Mouse (Mus musculus): Measurements from ENCODE around the gene Slc26a6. TPM values are rescaled to one million over a fixed set of nuclear protein-coding genes. Genes with fewer than 3 reads are reported as not detected.
A peak's percentile ranks its signal among the peaks of the same experiment; 100 is the strongest.

The Slc26a6 gene
- polyA plus RNA-seq, 1 experiment from 2014 or later = 15.5 TPM

DNA sequence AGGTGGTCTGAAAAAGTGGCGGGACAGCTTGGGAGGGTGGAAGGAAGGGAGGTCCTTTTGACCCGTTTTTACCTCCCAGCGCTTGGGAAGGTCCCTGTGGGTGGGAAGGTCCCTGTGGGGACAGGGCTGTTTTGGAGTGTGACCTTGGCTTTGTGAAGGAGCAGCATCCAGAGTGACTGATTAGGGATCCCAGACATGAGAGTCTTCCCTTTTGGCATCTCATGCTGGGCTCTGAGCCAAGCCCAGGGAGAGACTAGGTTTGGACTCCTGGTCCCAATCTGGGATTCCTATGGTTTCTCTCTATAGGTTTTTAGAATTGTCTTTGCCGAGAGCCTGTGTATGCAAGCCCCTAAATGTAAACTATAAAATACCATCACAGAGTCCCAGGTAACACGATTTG is 42.6 kb upstream of the Slc26a6 start:
- no peak overlapping the region for H3K4me3 ChIP-seq (ENCODE audit: low read depth, low read length)
- H3K27me3 ChIP-seq (ENCODE audit: control insufficient read depth, insufficient read depth, low read length) = no peaks in the 10 kb centered on the region
- H3K9me3 ChIP-seq (replicated peaks; ENCODE audit: control insufficient read depth, low read length) = no peaks in the 10 kb centered on the region
- peaks cover 4% of the 10 kb centered on the region; the same call in 1 of the 2 replicates for H3K4me1 ChIP-seq (ENCODE audit: control insufficient read depth, insufficient read depth, low read length)
- no peaks in the 10 kb centered on the region; the same call in 1 of the 2 replicates for H3K36me3 ChIP-seq (replicated peaks; ENCODE audit: control insufficient read depth, insufficient read depth, low read depth, low read length)
- no peak overlapping the region for H3K9ac ChIP-seq (replicated peaks; ENCODE audit: low read length)
- DNase-seq (ENCODE audit: low spot score) (no peak), ATAC-seq (replicated peaks; ENCODE audit: insufficient number of reproducible peaks, low FRiP score, low TSS enrichment, low read depth) (no peak)
- H3K4me2 ChIP-seq (ENCODE audit: low read depth, low read length) = no peak overlapping the region
- H3K27ac ChIP-seq (replicated peaks; ENCODE audit: low read depth, low read length) = no peak overlapping the region
- WGBS = 86% methylated on average over 5 of the region's 5 CpGs

DNA sequence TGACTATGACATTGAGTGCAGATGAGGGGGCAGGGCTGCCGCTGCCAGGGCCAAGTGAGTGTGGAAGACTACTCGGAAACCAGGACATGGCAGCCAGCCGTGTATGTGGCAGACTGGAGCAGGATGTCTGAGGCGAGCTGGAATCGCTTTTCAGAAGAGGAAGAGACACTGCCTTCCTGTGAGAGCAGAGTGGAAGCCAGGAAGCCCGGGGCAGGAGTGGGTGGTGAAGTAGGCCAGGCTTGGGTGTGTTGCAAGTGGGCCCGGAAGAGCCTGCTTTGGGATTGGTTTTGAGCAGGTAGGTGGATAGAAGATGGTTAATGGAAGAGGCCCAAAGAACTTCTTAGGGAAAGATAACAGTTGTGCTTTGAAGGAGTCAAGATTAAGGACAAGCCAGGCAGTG is 37.5 kb upstream of the Slc26a6 start:
- Histone ChIP-seq H3K4me2 (ENCODE audit: low read depth, low read length) (no peak overlapping the region), H3K4me3 (ENCODE audit: low read depth, low read length) (no peak overlapping the region), H3K9ac (replicated peaks; ENCODE audit: low read length) (no peak overlapping the region), H3K4me1 (ENCODE audit: control insufficient read depth, insufficient read depth, low read length) (no peaks in the 10 kb centered on the region), H3K9me3 (replicated peaks; ENCODE audit: control insufficient read depth, low read length) (no peaks in the 10 kb centered on the region), H3K27ac (replicated peaks; ENCODE audit: low read depth, low read length) (no peak overlapping the region), H3K27me3 (ENCODE audit: control insufficient read depth, insufficient read depth, low read length) (no peaks in the 10 kb centered on the region), H3K36me3 (replicated peaks; ENCODE audit: control insufficient read depth, insufficient read depth, low read depth, low read length) (no peaks in the 10 kb centered on the region; the same call in 1 of the 2 replicates)
- DNase-seq (ENCODE audit: low spot score) (no peak), ATAC-seq (replicated peaks; ENCODE audit: insufficient number of reproducible peaks, low FRiP score, low TSS enrichment, low read depth) (no peak)
- 91% methylated on average over 7 of the region's 7 CpGs for WGBS

DNA sequence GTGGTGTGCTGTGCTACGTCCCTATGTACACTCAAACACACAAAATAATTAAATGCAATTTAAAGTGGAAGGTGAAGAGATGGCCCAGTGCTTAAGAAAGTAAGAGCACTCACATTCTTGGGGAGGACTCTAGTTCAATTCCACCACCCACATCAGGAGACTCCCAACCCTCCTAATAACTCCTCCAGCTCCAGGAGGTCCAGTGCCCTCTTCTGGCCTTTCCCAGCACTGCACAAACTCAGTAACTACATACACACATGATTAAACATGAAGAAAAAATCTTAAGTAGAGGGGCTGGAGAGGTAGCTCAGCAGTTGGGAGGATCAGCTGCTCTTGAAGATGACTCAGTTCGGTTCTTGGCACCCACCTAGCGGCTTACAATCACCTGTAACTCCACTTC is 33.6 kb upstream of the Slc26a6 start:
- no peak overlapping the region for H3K4me2 ChIP-seq (ENCODE audit: low read depth, low read length)
- no peak for ATAC-seq (replicated peaks; ENCODE audit: insufficient number of reproducible peaks, low FRiP score, low TSS enrichment, low read depth)
- peak; percentile 62 for DNase-seq (ENCODE audit: low spot score)
- WGBS = 54% methylated on average over 3 of the region's 3 CpGs
- H3K9ac ChIP-seq (replicated peaks; ENCODE audit: low read length) = no peak overlapping the region
- H3K4me1 ChIP-seq (ENCODE audit: control insufficient read depth, insufficient read depth, low read length) = no peaks in the 10 kb centered on the region
- H3K27ac ChIP-seq (replicated peaks; ENCODE audit: low read depth, low read length) = no peak overlapping the region
- H3K9me3 ChIP-seq (replicated peaks; ENCODE audit: control insufficient read depth, low read length) = no peaks in the 10 kb centered on the region
- H3K4me3 ChIP-seq (ENCODE audit: low read depth, low read length) = no peak overlapping the region
- H3K36me3 ChIP-seq (replicated peaks; ENCODE audit: control insufficient read depth, insufficient read depth, low read depth, low read length) = no peaks in the 10 kb centered on the region; the same call in 1 of the 2 replicates
- H3K27me3 ChIP-seq (ENCODE audit: control insufficient read depth, insufficient read depth, low read length) = peaks cover 7% of the 10 kb centered on the region

DNA sequence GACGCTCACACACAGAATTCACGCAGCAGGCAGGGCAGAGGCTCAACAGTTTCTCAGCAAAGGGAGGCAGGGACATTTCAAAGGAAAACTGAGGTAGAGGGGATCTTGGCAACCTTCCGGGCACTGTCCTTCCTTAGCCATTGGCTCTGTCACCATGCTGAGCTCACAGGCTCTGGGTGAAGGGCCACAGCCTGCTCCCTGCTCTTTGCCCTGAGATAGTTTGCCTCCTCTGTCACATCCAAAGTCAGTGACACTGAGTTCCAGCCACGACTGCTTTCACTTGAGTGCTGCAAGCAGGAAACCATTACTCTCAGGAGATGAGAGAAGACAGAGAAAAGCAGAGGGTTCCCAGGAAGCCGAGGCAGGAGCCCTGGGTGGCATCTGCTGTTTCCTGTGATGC is 33.0 kb upstream of the Slc26a6 start:
- Histone ChIP-seq H3K27me3 (ENCODE audit: control insufficient read depth, insufficient read depth, low read length) (peaks cover 13% of the 10 kb centered on the region), H3K4me1 (ENCODE audit: control insufficient read depth, insufficient read depth, low read length) (no peaks in the 10 kb centered on the region), H3K4me3 (ENCODE audit: low read depth, low read length) (no peak overlapping the region), H3K9ac (replicated peaks; ENCODE audit: low read length) (no peak overlapping the region), H3K4me2 (ENCODE audit: low read depth, low read length) (no peak overlapping the region), H3K36me3 (replicated peaks; ENCODE audit: control insufficient read depth, insufficient read depth, low read depth, low read length) (no peaks in the 10 kb centered on the region), H3K27ac (replicated peaks; ENCODE audit: low read depth, low read length) (no peak overlapping the region), H3K9me3 (replicated peaks; ENCODE audit: control insufficient read depth, low read length) (no peaks in the 10 kb centered on the region)
- no peak for DNase-seq (ENCODE audit: low spot score)
- 62% methylated on average over 5 of the region's 5 CpGs for WGBS
- ATAC-seq (replicated peaks; ENCODE audit: insufficient number of reproducible peaks, low FRiP score, low TSS enrichment, low read depth) = no peak

DNA sequence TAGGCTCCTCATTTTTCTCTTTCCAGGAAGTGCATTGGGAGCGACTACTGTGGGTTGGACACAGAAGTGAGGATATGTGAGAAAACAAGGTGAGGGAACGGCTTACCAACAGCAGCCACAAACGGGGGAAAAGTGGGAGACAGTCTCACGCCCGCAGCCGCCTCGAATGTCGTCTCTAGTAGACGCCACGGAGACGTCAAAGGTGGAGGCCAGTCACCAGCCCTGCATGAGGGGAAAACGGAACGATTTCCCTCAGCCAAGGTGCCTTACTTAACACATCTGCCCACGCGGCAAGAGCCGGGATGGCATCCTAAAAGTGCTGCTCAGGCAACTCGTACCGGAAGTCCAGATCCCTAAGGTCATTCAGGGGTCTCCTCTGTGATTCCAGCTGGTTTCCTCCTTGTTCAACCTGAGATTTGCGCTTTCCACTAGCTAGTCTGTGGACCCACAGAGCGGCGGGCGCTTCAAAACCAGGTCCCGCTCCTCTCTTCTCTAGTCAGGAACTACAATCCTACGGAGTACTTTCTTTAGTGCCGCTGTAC is 28.9 kb upstream of the Slc26a6 start:
- Histone ChIP-seq H3K4me3 (ENCODE audit: low read depth, low read length) (no peak overlapping the region), H3K4me2 (ENCODE audit: low read depth, low read length) (no peak overlapping the region; the same call in 1 of the 2 replicates), H3K27ac (replicated peaks; ENCODE audit: low read depth, low read length) (no peak overlapping the region), H3K9ac (replicated peaks; ENCODE audit: low read length) (no peak overlapping the region), H3K4me1 (ENCODE audit: control insufficient read depth, insufficient read depth, low read length) (no peaks in the 10 kb centered on the region; the same call in 1 of the 2 replicates), H3K36me3 (replicated peaks; ENCODE audit: control insufficient read depth, insufficient read depth, low read depth, low read length) (no peaks in the 10 kb centered on the region), H3K27me3 (ENCODE audit: control insufficient read depth, insufficient read depth, low read length) (peaks cover 49% of the 10 kb centered on the region), H3K9me3 (replicated peaks; ENCODE audit: control insufficient read depth, low read length) (no peaks in the 10 kb centered on the region)
- DNase-seq (ENCODE audit: low spot score) (no peak), ATAC-seq (replicated peaks; ENCODE audit: insufficient number of reproducible peaks, low FRiP score, low TSS enrichment, low read depth) (no peak)
- WGBS = 4% methylated on average over 25 of the region's 25 CpGs

DNA sequence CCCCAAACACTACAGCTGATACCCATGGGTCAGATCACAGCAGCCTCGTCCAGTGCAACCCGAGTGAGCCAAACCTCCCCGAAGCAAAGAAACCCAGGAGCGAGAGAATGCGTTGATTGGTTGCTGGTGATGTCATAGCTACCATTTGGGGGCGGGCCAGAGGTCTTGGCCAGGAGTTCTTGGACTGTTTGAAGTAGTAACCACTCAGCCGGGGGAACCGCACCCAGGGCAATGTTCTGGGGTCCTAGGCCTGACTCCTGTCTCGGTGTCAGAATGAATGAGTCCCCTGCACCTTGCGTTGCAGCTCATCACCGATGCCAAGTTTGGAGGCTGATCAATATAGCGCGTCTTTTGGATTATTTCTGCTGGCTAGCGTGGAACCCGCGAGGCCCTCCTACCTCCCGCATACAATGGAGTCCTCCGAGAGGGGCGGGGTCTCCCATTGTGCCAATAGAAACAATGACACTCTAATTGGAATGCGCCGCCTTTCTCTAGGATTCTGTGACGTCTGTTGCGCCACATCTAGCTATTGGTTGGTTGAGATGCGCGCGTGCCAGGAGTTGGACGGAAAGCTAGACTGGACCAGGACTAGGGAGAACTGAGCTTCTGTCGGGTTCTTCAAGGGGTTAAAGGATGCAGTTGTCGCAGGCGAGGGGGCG is 28.2 kb upstream of the Slc26a6 start:
- Histone ChIP-seq H3K4me1 (ENCODE audit: control insufficient read depth, insufficient read depth, low read length) (no peaks in the 10 kb centered on the region; the same call in 1 of the 2 replicates), H3K4me2 (ENCODE audit: low read depth, low read length) (no peak overlapping the region; the same call in 1 of the 2 replicates), H3K36me3 (replicated peaks; ENCODE audit: control insufficient read depth, insufficient read depth, low read depth, low read length) (no peaks in the 10 kb centered on the region), H3K27me3 (ENCODE audit: control insufficient read depth, insufficient read depth, low read length) (peaks cover 50% of the 10 kb centered on the region), H3K4me3 (ENCODE audit: low read depth, low read length) (no peak overlapping the region), H3K9me3 (replicated peaks; ENCODE audit: control insufficient read depth, low read length) (no peaks in the 10 kb centered on the region), H3K9ac (replicated peaks; ENCODE audit: low read length) (no peak overlapping the region), H3K27ac (replicated peaks; ENCODE audit: low read depth, low read length) (no peak overlapping the region)
- peak; percentile 51; the same call in 1 of the 2 replicates for ATAC-seq (replicated peaks; ENCODE audit: insufficient number of reproducible peaks, low FRiP score, low TSS enrichment, low read depth)
- WGBS = under 1% methylated on average over 31 of the region's 31 CpGs
- peak; percentile 47 for DNase-seq (ENCODE audit: low spot score)

DNA sequence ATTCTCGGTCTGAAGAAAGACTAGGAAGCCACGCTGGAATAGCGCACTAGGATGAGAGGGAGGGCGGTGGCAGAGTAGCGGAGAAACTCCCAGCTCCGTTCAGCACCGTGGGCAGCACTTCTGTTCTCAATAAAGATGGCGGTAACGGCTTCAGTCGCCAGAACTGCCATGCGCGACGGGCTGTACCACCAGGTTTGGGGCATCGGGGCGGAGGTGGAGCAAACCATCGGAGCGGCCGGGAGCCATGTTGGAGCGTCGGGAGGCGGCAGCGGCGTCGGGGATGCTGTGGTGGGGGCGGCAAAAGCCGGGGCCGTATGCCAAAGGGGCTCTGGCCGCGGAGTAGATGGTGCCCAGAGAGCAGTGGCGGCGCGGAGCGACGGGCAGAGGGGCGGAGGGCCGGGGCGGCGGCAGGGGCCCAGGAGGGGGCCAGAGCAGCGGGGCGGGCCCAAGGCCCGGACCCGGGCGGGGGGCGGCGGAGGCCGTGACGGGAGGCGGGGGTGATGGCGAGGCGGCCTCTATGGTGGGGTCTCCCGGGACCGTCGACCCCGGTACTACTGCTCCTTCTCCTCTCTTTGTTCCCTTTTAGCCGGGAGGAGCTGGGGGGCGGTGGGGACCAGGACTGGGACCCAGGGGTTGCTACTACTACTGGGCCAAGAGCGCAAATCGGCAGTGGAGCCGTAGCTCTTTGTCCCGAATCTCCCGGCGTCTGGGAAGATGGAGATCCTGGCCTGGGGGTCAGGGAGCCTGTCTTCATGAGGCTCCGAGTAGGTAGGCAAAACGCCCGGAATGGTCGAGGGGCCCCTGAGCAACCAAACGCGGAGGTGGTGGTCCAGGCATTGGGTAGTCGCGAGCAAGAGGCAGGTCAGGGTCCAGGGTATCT is 27.0 kb upstream of the Slc26a6 start, which contains the start of gene Celsr3:
Celsr3 (plus strand) TSS at position 501 of the 880 bp plus-strand sequence.
- Histone ChIP-seq H3K9me3 (replicated peaks; ENCODE audit: control insufficient read depth, low read length) (no peaks in the 10 kb centered on the region), H3K27ac (replicated peaks; ENCODE audit: low read depth, low read length) (no peak within 1 kb of the TSS), H3K9ac (replicated peaks; ENCODE audit: low read length) (no peak within 1 kb of the TSS), H3K4me3 (ENCODE audit: low read depth, low read length) (peak within 1 kb of the TSS; percentile 41), H3K36me3 (replicated peaks; ENCODE audit: control insufficient read depth, insufficient read depth, low read depth, low read length) (no peaks in the 10 kb centered on the region), H3K4me2 (ENCODE audit: low read depth, low read length) (peak within 1 kb of the TSS; percentile 79), H3K4me1 (ENCODE audit: control insufficient read depth, insufficient read depth, low read length) (no peaks in the 10 kb centered on the region; the same call in 1 of the 2 replicates), H3K27me3 (ENCODE audit: control insufficient read depth, insufficient read depth, low read length) (peaks cover 52% of the 10 kb centered on the region)
- WGBS = 2% methylated on average over 52 of the region's 70 CpGs
- ATAC-seq (replicated peaks; ENCODE audit: insufficient number of reproducible peaks, low FRiP score, low TSS enrichment, low read depth) (peak; percentile 42), DNase-seq (ENCODE audit: low spot score) (peak; percentile 90)
